Mouse (Mus musculus): ENCODE results near the gene Vsir.

The Vsir gene

GRCm38 (mm10) chr10:60353241-60354002, 6.8 kb downstream of the Vsir start:
- DNase-seq (ENCODE audit: low spot score in 2 of 2): no peak

- no peak for DNase-seq (ENCODE audit: low spot score in 2 of 2)
Measured at GRCm38 (mm10) chr10:60354003-60354325, 7.3 kb downstream of the Vsir start.

- no peak for DNase-seq (ENCODE audit: low spot score in 2 of 2)
Measured at GRCm38 (mm10) chr10:60354881-60355677, 8.4 kb downstream of the Vsir start.

- no peak for DNase-seq (ENCODE audit: low spot score in 2 of 2)
Measured at GRCm38 (mm10) chr10:60357441-60357840, 10.8 kb downstream of the Vsir start.

- no peak for DNase-seq (ENCODE audit: low spot score in 2 of 2)
Measured at GRCm38 (mm10) chr10:60357901-60358300, 11.2 kb downstream of the Vsir start.

GRCm38 (mm10) chr10:60358776-60359175, 12.1 kb downstream of the Vsir start:
- no peak for DNase-seq (ENCODE audit: low spot score in 2 of 2)

GRCm38 (mm10) chr10:60361615-60362309, 15.1 kb downstream of the Vsir start:
- DNase-seq (ENCODE audit: low spot score in 2 of 2): no peak

- peak in 1 of 2 experiments; percentile 34 for DNase-seq (ENCODE audit: low spot score in 2 of 2)
Measured at GRCm38 (mm10) chr10:60362310-60362628, 15.6 kb downstream of the Vsir start.

- DNase-seq (ENCODE audit: low spot score in 2 of 2): no peak
Measured at GRCm38 (mm10) chr10:60363426-60363825, 16.8 kb downstream of the Vsir start.

GRCm38 (mm10) chr10:60367145-60367544, 20.5 kb downstream of the Vsir start:
- no peak for DNase-seq (ENCODE audit: low spot score in 2 of 2)

GRCm38 (mm10) chr10:60367904-60368303, 21.3 kb downstream of the Vsir start:
- DNase-seq (ENCODE audit: low spot score in 2 of 2): no peak

- DNase-seq (ENCODE audit: low spot score in 2 of 2): no peak
Measured at GRCm38 (mm10) chr10:60369405-60369804, 22.8 kb downstream of the Vsir start.

- DNase-seq (ENCODE audit: low spot score in 2 of 2): no peak
Measured at GRCm38 (mm10) chr10:60370098-60370497, 23.4 kb downstream of the Vsir start.

- no peak for DNase-seq (ENCODE audit: low spot score in 2 of 2)
Measured at GRCm38 (mm10) chr10:60370601-60371061, 24.0 kb downstream of the Vsir start.

- no peak for DNase-seq (ENCODE audit: low spot score in 2 of 2)
Measured at GRCm38 (mm10) chr10:60371596-60372386, 25.1 kb downstream of the Vsir start.

GRCm38 (mm10) chr10:60373543-60373936, 26.9 kb downstream of the Vsir start:
- no peak for DNase-seq (ENCODE audit: low spot score in 2 of 2)

- DNase-seq (ENCODE audit: low spot score in 2 of 2): no peak
Measured at GRCm38 (mm10) chr10:60373937-60374578, 27.4 kb downstream of the Vsir start.

GRCm38 (mm10) chr10:60376704-60377103, 30.1 kb downstream of the Vsir start:
- DNase-seq (ENCODE audit: low spot score in 2 of 2): no peak

GRCm38 (mm10) chr10:60379419-60379957, 32.8 kb downstream of the Vsir start:
- DNase-seq (ENCODE audit: low spot score in 2 of 2): no peak

GRCm38 (mm10) chr10:60380229-60380628, 33.6 kb downstream of the Vsir start:
- no peak for DNase-seq (ENCODE audit: low spot score in 2 of 2)

Data from left cerebral cortex, adult 9 months (tissue).